Mouse (Mus musculus): Measurements from ENCODE around the gene Etl4.

GRCm38 (mm10) chr2:20523636-20524035 lies 614.1 kb downstream of the Etl4 start:
- TF ChIP-seq CTCF (IDR thresholded peaks at IDR 0.05; ENCODE audit: low read depth, low read length) = no peak
- TF ChIP-seq POLR2A (IDR thresholded peaks at IDR 0.05; ENCODE audit: extremely low read depth, insufficient read depth, low read length) = no peak
